Mouse (Mus musculus): ENCODE measurements around the gene Rab7b. TPM values are rescaled to one million over a fixed set of nuclear protein-coding genes. Genes with fewer than 3 reads are reported as not detected.

The Rab7b gene
- 3.2 and 3.7 TPM in 2 replicates for polyA plus RNA-seq (2015; fragmentation: Nextera tagmentation; extraction: Ambion mirVana)

DNA sequence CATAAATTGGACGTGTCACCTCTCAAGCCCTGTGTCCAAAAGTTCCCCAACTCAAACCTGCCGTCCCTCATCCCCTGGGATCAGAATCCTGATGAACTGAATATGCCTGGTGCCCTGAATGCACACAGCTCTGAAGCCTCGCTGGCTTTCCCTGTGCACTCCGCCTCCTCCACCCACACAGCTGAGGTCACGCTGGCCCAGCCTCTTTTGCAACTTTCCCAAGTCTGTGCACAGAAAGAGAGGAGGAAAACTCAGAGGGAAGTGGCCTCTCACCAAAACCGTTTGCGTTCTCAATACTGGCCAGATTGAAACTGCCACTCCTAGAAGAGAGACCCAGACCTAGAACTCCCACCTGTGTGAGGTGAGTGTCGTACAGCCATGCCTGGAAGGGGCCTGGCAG, at the start of gene Rab7b:
TSS of gene Rab7b (plus strand) at position 221 of the 400 bp plus-strand sequence.

DNA sequence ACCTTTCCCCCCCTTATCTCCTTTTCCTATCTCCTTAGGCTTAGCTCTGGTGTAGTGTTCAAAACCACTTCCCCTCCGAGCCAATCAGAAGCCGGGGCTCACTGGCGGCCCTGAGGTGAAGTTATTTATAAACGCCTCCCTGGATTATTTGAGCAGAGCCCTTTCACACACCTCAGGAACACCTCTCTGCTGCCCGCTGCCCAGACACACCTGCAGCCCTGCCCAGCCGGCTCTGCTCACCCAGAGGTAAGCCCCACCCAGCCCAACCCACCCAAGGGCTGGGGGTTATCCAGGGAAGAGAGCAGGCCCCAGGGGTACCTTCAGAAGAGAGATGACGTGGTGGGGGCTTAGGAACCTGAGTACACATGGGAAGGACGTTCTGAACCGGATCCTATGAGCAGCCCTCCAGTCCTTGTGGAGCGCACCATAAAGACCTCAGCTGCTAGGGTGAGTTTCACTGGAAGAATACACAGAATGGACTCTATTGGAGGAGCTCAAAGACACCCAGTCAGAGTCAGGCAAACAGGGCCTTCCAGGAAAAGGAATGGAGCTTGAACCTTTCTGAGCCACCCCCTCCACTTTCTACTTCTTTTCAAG, 55.5 kb downstream of the Rab7b start, which contains the start of gene Slc26a9:
TSS of gene Slc26a9 (plus strand) at position 155 of the 597 bp plus-strand sequence.

Other genes with a start within 250 kb of the Rab7b start
- gene Srgap2, start 161.3 kb upstream of the Rab7b start, polyA plus RNA-seq (2015; fragmentation: Nextera tagmentation; extraction: Ambion mirVana): 25.2 and 26.0 TPM in 2 replicates
- 1.1 and 1.2 TPM in 2 replicates for gene Fam72a, start 160.8 kb upstream of the Rab7b start, polyA plus RNA-seq (2015; fragmentation: Nextera tagmentation; extraction: Ambion mirVana)
- not detected in 2 replicates for gene Avpr1b, start 89.5 kb upstream of the Rab7b start, polyA plus RNA-seq (2015; fragmentation: Nextera tagmentation; extraction: Ambion mirVana)
- 0.08 TPM in 1 of 2 replicates, not detected in the other for gene Ctse, start 50.4 kb upstream of the Rab7b start, polyA plus RNA-seq (2015; fragmentation: Nextera tagmentation; extraction: Ambion mirVana)
- gene Slc26a9, start 55.3 kb downstream of the Rab7b start, polyA plus RNA-seq (2015; fragmentation: Nextera tagmentation; extraction: Ambion mirVana): 0.03 and 0.06 TPM in 2 replicates
- 0.48 and 0.84 TPM in 2 replicates for gene Pm20d1, start 108.7 kb downstream of the Rab7b start, polyA plus RNA-seq (2015; fragmentation: Nextera tagmentation; extraction: Ambion mirVana)
- gene Slc41a1, start 138.8 kb downstream of the Rab7b start, polyA plus RNA-seq (2015; fragmentation: Nextera tagmentation; extraction: Ambion mirVana): 20.5 and 21.5 TPM in 2 replicates
- 11.5 and 11.7 TPM in 2 replicates for gene Rab29, start 178.5 kb downstream of the Rab7b start, polyA plus RNA-seq (2015; fragmentation: Nextera tagmentation; extraction: Ambion mirVana)
- 50.6 and 51.6 TPM in 2 replicates for gene Nucks1, start 221.8 kb downstream of the Rab7b start, polyA plus RNA-seq (2015; fragmentation: Nextera tagmentation; extraction: Ambion mirVana)

Data from neural tube, postnatal 0 days (tissue).